Mouse (Mus musculus) hindbrain, embryonic 13.5 days (tissue): ENCODE results near the gene Adamts17. TPM values are rescaled to one million over a fixed set of nuclear protein-coding genes. Genes with fewer than 3 reads are reported as not detected.

Experiments used
- ATAC-seq: fragments of 200-750 bp; cut with Nextera tagmentation; 2 replicates; pipeline ENCODE4 v1.8.0; 2017; ENCODE audit warnings: moderate TSS enrichment; ENCODE audit not compliant: low FRiP score
- H3K27ac ChIP-seq: fragments of 300-500 bp; sonication (generic); 2 replicates; pipeline ENCODE4 v1.5.1; 2015; ENCODE audit warnings: inconsistent platforms, mild to moderate bottlenecking, moderate library complexity
- H3K27me3 ChIP-seq: fragments of 300-500 bp; sonication (generic); 2 replicates; pipeline ENCODE4 v1.6.1; 2015; ENCODE audit warnings: mild to moderate bottlenecking, inconsistent platforms
- H3K36me3 ChIP-seq: fragments of 300-500 bp; sonication (generic); 2 replicates; pipeline ENCODE4 v1.6.1; 2015; ENCODE audit warnings: mild to moderate bottlenecking, inconsistent platforms
- H3K4me1 ChIP-seq: fragments of 300-500 bp; sonication (generic); replicated peaks from 2 replicates; pipeline ENCODE4 v1.6.1; 2015; ENCODE audit warnings: inconsistent platforms
- H3K4me2 ChIP-seq: fragments of 300-500 bp; sonication (generic); 2 replicates; pipeline ENCODE4 v1.6.1; 2015; ENCODE audit warnings: inconsistent platforms, mild to moderate bottlenecking, moderate library complexity
- H3K4me3 ChIP-seq: fragments of 300-500 bp; sonication (generic); 2 replicates; pipeline ENCODE4 v1.5.1; 2015; ENCODE audit warnings: mild to moderate bottlenecking, inconsistent platforms
- H3K9ac ChIP-seq: fragments of 300-500 bp; sonication (generic); 2 replicates; pipeline ENCODE4 v1.6.1; 2015; ENCODE audit warnings: mild to moderate bottlenecking, inconsistent platforms
- H3K9me3 ChIP-seq: fragments of 300-500 bp; sonication (generic); 2 replicates; pipeline ENCODE4 v1.6.1; 2016; ENCODE audit warnings: inconsistent platforms
- WGBS: fragments of 180-500 bp; shearing (Covaris S2); methylation state at CpG from one replicate; pipeline ENCODE4 v1.1.7; 2015; 5-methylcytosine and 5-hydroxymethylcytosine counted together
- polyA plus RNA-seq: library from polyadenylated mRNA; unstranded; fragments of >200 nt; fragmentation: Nextera tagmentation; extraction: Ambion mirVana; gene quantifications from 2 replicates; pipeline ENCODE4 v1.2.1, GENCODE M21; 2015

Adamts17 gene
- polyA plus RNA-seq, 1 experiment from 2014 or later = 2.1 TPM

DNA sequence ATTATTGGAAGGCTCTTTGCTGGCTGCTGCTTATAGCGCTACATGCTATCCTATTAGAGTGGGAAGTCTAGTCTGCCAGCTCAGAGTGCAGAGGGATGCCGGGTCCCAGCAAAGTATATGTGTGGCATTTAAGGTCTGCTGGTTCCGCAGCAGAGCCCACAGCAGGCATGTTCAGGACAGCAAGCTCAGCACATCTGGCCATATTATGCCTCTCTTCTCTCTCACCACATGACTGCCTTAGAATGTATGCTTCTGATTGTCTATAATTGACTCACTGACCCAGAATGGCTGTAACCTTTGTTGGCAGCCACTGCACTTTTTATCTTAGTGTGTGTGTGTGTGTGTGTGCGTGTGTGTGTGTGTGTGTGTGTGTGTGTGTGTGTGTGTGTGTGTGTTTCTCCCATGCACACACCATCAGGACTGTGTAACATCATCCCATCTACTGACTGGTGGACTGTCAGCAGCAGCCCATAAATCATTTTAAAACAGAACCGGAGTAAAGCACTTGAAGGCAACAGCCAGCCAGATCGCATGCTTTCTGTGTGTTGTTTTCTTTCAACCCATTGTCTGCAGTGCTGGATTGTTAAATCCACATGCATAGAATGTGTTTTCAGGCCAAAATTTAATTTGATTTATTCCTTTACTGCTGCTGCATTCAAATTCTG, 127.1 kb downstream of the Adamts17 start:
- H3K9me3 ChIP-seq = no peaks in the 10 kb centered on the region
- 0 out of 2 replicates have a peak overlapping the region, but pooled peaks have one; percentile 43 for H3K9ac ChIP-seq
- no peak overlapping the region for H3K4me2 ChIP-seq
- no peaks in the 10 kb centered on the region for H3K36me3 ChIP-seq
- no peak overlapping the region for H3K4me3 ChIP-seq
- WGBS = 28% methylated on average over 6 of the region's 6 CpGs
- H3K27ac ChIP-seq = peak overlapping the region; percentile 91
- H3K27me3 ChIP-seq = no peaks in the 10 kb centered on the region
- peak; percentile 82 for ATAC-seq
- H3K4me1 ChIP-seq = peaks cover 36% of the 10 kb centered on the region

DNA sequence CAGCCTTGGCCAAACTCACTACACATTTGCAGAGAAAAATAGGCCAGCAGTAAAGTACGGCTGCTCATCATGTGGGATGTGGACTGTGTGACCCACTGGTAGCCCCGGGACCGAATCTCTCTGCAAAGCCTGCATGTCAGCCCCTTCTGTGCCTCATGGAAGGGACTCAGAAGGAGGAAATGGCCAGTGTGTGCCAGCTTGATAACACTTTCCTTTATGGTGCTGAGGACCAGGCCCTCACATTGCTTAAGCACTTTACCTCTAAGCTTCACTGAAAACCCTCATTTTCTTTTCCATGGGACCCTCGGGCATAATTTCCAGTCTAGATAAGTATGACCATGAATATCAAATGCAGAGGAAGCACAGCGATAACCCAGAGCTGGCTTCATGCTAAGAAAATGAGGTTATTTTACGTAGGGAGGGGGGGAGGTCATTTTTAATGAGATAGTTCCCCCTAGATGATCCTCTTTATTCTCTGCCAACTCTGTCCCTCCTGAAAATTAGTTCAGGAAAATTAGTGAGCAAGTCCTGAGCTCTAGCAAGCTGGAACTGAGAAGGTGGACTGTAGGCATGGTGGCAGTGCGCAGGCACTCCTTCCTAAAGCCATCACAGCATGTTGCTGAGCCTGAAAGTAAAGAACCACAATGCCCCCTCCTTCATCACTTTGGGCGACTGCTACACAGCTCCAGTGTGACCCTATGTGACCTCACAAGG, 127.8 kb downstream of the Adamts17 start:
- Histone ChIP-seq H3K4me3 (no peak overlapping the region), H3K36me3 (no peaks in the 10 kb centered on the region), H3K9me3 (no peaks in the 10 kb centered on the region), H3K9ac (0 out of 2 replicates have a peak overlapping the region, but pooled peaks have one; percentile 35), H3K27me3 (no peaks in the 10 kb centered on the region), H3K4me2 (no peak overlapping the region), H3K4me1 (peaks cover 36% of the 10 kb centered on the region), H3K27ac (peak overlapping the region; percentile 91)
- peak; percentile 67 for ATAC-seq
- 47% methylated on average over 8 of the region's 8 CpGs for WGBS

DNA sequence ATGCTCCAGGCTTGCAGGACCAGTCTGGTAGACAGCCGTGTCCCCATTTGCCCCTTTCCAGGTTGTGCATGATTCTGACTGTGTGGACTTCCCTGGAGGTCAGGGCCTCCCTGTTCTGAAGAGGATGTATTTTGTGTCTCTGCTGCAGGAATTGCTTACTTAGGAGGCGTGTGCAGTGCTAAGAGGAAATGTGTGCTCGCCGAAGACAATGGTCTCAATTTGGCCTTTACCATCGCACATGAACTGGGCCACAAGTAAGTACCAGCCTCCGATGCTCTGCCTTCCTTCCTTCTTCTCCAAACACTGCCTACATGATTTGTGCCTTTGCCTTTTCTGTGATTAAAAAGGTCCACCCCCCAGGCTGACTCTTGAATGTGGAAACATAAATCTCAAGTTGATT, 129.1 kb downstream of the Adamts17 start:
- H3K4me2 ChIP-seq = no peak overlapping the region
- H3K27ac ChIP-seq = no peak overlapping the region
- WGBS = 87% methylated on average over 6 of the region's 6 CpGs
- H3K27me3 ChIP-seq = no peaks in the 10 kb centered on the region
- H3K9ac ChIP-seq = no peak overlapping the region
- H3K4me1 ChIP-seq = peaks cover 35% of the 10 kb centered on the region
- no peaks in the 10 kb centered on the region for H3K36me3 ChIP-seq
- ATAC-seq = no peak
- H3K4me3 ChIP-seq = no peak overlapping the region
- no peaks in the 10 kb centered on the region for H3K9me3 ChIP-seq

DNA sequence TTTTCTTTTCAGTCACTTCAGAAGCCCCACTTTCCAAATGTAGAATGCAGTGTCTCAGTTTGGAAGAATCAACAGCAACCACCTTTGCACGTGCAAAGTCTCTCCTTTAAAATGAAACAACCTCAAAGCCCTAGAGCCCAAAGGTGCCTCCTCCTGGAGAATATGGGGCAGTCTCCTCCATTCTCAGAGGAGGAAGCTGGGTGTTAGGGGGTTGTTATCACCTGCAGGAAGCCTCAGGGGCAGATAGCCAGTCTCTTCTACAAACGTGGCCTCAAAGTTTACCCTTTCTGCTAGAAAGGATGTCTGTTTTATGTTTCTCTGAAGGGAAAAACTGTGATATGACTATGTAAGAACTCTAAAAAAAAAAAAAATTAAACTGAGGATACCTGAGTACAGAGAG, 129.7 kb downstream of the Adamts17 start:
- Histone ChIP-seq H3K9ac (no peak overlapping the region), H3K9me3 (no peaks in the 10 kb centered on the region), H3K4me3 (no peak overlapping the region), H3K4me1 (peaks cover 32% of the 10 kb centered on the region), H3K27me3 (no peaks in the 10 kb centered on the region), H3K4me2 (no peak overlapping the region), H3K36me3 (no peaks in the 10 kb centered on the region), H3K27ac (no peak overlapping the region)
- WGBS = 84% methylated on average over 2 of the region's 2 CpGs
- ATAC-seq = no peak

DNA sequence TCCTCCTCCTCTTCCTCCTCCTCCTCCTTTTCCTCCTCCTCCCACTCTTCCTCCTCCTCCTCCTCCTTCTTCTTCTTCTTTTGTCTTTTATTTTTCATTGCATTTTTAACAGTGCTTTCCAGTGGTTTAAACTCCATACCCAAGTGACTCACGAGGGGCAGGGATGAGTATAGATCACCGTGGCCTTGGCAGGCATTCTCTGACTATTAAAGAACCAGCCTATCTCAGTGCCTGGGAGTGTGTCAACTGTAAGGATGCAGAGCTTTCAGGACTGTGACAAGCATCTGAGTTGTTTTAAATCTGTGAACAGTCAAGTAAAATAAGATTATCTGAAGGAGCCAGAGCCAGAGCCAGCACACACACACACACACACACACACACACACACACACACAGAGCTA, 130.7 kb downstream of the Adamts17 start:
- WGBS = 78% methylated on average over 2 of the region's 2 CpGs
- no peak overlapping the region for H3K27ac ChIP-seq
- H3K36me3 ChIP-seq = no peaks in the 10 kb centered on the region
- peaks cover 32% of the 10 kb centered on the region for H3K4me1 ChIP-seq
- no peaks in the 10 kb centered on the region for H3K9me3 ChIP-seq
- no peak overlapping the region for H3K9ac ChIP-seq
- no peak overlapping the region for H3K4me3 ChIP-seq
- H3K27me3 ChIP-seq = no peaks in the 10 kb centered on the region
- H3K4me2 ChIP-seq = no peak overlapping the region
- no peak for ATAC-seq

DNA sequence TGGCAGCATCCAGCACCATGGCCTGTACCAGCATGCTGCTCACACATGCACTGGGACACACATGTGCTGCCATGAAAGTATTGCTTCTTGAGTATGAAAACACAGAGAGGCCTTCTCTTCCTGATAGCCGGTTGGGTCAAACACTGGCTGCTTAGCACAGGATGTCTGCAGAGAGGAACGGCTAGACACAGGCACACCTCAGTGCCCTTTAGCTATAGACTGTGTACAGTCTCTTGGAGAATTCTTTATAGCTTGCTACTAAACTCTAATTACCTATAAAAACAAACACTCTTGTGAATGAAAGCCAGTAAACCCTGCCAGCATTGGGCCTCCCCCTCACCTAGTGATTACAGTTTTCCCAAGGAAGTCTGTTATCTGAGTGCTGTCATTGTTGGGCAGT, 131.4 kb downstream of the Adamts17 start:
- Histone ChIP-seq H3K4me1 (peaks cover 28% of the 10 kb centered on the region), H3K4me3 (no peak overlapping the region), H3K4me2 (no peak overlapping the region), H3K27ac (no peak overlapping the region), H3K36me3 (no peaks in the 10 kb centered on the region), H3K27me3 (no peaks in the 10 kb centered on the region), H3K9ac (no peak overlapping the region), H3K9me3 (no peaks in the 10 kb centered on the region)
- WGBS = 81% methylated on average over 2 of the region's 2 CpGs
- no peak for ATAC-seq

DNA sequence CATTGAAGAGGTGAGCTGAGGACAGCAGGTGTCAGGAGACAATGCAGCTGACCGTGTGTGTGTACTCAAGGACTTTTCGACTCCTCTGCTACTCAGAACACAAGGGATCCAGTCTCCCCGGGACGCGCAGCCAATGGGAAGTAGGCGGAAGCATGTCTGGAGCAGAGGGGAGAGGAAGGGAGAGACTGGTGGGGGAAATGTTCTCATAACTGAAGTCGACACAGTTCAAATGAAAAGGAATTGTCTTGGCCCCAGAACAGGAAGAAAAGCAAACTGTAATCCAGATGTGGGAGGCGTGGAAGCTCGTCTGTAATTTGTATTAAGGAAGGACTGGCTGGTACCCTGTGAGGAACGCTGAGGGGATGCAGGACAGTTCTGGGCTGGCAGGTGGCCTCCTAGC, 135.3 kb downstream of the Adamts17 start:
- Histone ChIP-seq H3K9me3 (no peaks in the 10 kb centered on the region), H3K9ac (no peak overlapping the region), H3K4me2 (no peak overlapping the region), H3K36me3 (no peaks in the 10 kb centered on the region), H3K4me1 (no peaks in the 10 kb centered on the region), H3K27ac (no peak overlapping the region), H3K27me3 (no peaks in the 10 kb centered on the region), H3K4me3 (no peak overlapping the region)
- ATAC-seq = no peak
- WGBS = 70% methylated on average over 10 of the region's 10 CpGs

DNA sequence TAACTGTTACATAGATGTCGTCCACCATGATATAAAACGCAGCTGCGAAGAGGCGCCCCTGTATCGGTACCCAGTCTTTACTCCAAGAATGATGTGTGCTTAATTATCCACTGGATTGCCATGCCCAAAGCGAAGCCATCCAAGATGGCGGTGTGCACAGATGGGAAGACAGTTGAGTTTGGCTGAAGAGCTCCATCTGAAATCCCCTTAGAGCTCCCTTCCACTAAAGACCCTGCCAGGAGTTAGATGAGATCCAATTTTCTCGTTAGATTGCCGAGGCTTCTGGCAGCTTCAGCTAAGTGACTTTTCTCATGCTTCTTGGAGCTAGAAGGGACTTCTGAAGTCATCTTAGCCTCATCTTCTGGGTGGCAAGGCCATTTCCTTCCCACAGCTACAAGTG, 136.8 kb downstream of the Adamts17 start:
- no peaks in the 10 kb centered on the region for H3K9me3 ChIP-seq
- H3K9ac ChIP-seq = no peak overlapping the region
- no peak overlapping the region for H3K4me3 ChIP-seq
- no peak for ATAC-seq
- H3K4me2 ChIP-seq = no peak overlapping the region
- H3K27ac ChIP-seq = no peak overlapping the region
- H3K27me3 ChIP-seq = no peaks in the 10 kb centered on the region
- no peaks in the 10 kb centered on the region for H3K4me1 ChIP-seq
- no peaks in the 10 kb centered on the region for H3K36me3 ChIP-seq
- 97% methylated on average over 9 of the region's 9 CpGs for WGBS

DNA sequence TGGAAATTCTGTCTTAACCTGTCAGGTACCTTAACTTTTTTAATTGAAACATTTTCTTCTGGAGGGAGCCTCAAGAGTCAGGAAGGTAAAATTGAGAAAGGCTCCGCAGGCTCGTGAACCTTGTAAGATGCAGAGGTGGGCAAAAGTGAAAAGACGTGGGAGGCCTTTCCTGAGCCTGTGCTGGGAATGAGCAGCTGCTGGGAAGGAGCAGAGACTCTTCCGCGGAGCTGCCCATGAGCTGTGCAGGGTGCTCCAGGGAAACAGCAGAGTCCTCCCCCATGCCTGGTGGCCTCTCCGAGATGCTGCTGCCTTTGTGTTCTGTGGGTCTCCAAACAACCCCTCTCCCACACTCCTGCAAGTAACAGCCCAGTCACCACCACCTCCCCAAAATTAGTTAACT, 142.1 kb downstream of the Adamts17 start:
- 88% methylated on average over 6 of the region's 6 CpGs for WGBS
- Histone ChIP-seq H3K4me2 (no peak overlapping the region), H3K27ac (no peak overlapping the region), H3K9ac (no peak overlapping the region), H3K4me1 (no peaks in the 10 kb centered on the region), H3K4me3 (no peak overlapping the region), H3K27me3 (no peaks in the 10 kb centered on the region), H3K36me3 (no peaks in the 10 kb centered on the region), H3K9me3 (no peaks in the 10 kb centered on the region)
- ATAC-seq = no peak

DNA sequence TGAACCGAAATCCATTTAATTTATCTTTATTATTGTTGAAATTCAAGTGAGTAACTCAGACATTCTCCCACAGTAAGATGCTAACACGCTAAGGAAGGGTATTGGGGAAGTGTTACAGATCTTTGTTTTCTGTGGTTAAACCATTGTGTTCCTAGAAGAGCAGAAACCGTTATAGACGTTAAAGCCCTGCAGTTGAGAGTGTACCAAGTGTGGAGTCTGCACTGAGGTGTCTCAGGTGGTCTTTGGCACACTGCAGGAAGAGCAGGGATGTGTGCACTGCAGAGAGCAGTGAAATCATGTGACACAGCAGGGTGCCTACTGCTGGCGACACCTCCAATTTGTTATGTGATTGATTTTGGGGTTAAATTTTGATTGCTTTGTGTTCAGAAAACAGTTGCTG, 142.5 kb downstream of the Adamts17 start:
- H3K27me3 ChIP-seq = no peaks in the 10 kb centered on the region
- no peak overlapping the region for H3K27ac ChIP-seq
- no peak for ATAC-seq
- no peaks in the 10 kb centered on the region for H3K9me3 ChIP-seq
- no peaks in the 10 kb centered on the region for H3K4me1 ChIP-seq
- no peak overlapping the region for H3K4me3 ChIP-seq
- no peak overlapping the region for H3K4me2 ChIP-seq
- H3K9ac ChIP-seq = no peak overlapping the region
- 73% methylated on average over 5 of the region's 5 CpGs for WGBS
- no peaks in the 10 kb centered on the region for H3K36me3 ChIP-seq

DNA sequence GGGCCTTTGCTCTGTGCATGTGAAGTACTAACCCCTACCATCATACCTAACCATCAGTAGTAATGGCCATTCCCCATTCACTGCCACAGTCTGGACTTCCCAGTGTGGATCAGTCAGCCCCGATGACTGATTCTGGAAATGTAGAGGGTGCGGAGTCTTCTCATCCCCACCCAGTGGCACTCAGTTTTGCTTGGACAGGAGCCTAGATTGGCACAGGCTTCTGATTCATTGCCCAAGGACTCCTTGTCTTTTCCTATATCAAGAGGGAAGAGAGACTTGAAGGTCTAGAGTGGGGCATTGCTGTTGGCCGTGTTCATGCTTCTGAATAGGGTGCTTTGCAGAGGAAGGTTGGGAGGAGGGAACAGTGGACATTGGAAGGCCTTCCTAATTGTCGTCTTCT, 148.1 kb downstream of the Adamts17 start:
- WGBS = 91% methylated on average over 4 of the region's 4 CpGs
- Histone ChIP-seq H3K27ac (no peak overlapping the region), H3K4me3 (no peak overlapping the region), H3K9ac (no peak overlapping the region), H3K4me1 (no peaks in the 10 kb centered on the region), H3K27me3 (no peaks in the 10 kb centered on the region), H3K4me2 (no peak overlapping the region), H3K36me3 (no peaks in the 10 kb centered on the region), H3K9me3 (no peaks in the 10 kb centered on the region)
- ATAC-seq = no peak

DNA sequence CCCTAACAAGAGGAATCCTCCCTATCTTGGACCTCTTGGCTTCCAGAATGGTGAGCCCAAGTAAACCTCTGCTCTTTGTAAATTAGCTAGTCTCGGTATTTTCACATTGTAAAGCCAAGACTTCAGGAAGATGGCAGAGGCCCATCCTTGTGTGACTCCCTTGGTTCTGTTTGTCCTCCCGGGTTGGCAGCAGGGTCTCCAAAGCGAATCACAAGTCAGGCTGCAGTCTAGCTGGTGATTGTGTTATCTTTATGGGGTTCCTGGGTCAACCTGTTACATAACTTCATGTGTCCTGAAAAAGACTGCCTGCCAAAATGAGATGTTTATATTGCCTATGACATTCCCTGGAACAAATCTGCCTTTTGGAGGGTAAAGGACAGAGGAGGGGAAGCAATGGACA, 148.9 kb downstream of the Adamts17 start:
- H3K36me3 ChIP-seq = no peaks in the 10 kb centered on the region
- H3K4me3 ChIP-seq = no peak overlapping the region
- 97% methylated on average over 3 of the region's 3 CpGs for WGBS
- H3K27ac ChIP-seq = no peak overlapping the region
- H3K4me1 ChIP-seq = no peaks in the 10 kb centered on the region
- no peak for ATAC-seq
- H3K9ac ChIP-seq = no peak overlapping the region
- no peak overlapping the region for H3K4me2 ChIP-seq
- H3K9me3 ChIP-seq = no peaks in the 10 kb centered on the region
- H3K27me3 ChIP-seq = no peaks in the 10 kb centered on the region
